Mouse (Mus musculus) Patski (cell line): Measurements from ENCODE around the gene Aqp12. TPM values are rescaled to one million over a fixed set of nuclear protein-coding genes. Genes with fewer than 3 reads are reported as not detected.
"Not testable (repeated sequence)": the region's sequence is repeated elsewhere in the genome, so short reads cannot be mapped to it uniquely, and the experiment has no call there.

ENCODE experiments used
- ATAC-seq: fragments of 100-300 bp; one replicate; pipeline ENCODE4 v1.8.0; 2021
- CTCF ChIA-PET: fragments of 350-600 bp; sonication (Branson Sonifier 250); formaldehyde crosslinking; loops from one replicate; lab custom pipeline; 2022; ENCODE audit warnings: inconsistent platforms; lab: Charles Lee
- POLR2A ChIA-PET: fragments of 350-600 bp; sonication (Branson Sonifier 250); formaldehyde crosslinking; loops from one replicate; lab custom pipeline; 2022; ENCODE audit warnings: antibody characterized with exemption, inconsistent platforms; lab: Charles Lee
- DNase-seq: peaks from one replicate; pipeline ENCODE4 v3.0.0-alpha.2; 2011; ENCODE audit warnings: low read depth, low spot score
- H3K27me3 ChIP-seq: fragments of 371-371 bp; one replicate; pipeline ENCODE4 v1.5.1; 2021
- CTCF ChIP-seq: fragments of 100-300 bp; IDR thresholded peaks from one replicate; pipeline ENCODE4 v1.5.1; 2021
- in situ Hi-C: fragments of 300-500 bp; cut with MboI; formaldehyde crosslinking; loops from 3 replicates; pipeline ENCODE4 v1.11.1; 2018; ENCODE audit warnings: low pct_unique_long_range_greater_than_20kb, mixed read lengths
- polyA plus RNA-seq: library from polyadenylated mRNA; unstranded; gene quantifications from one replicate; pipeline ENCODE4 v1.2.3, GENCODE M21; 2021

Gene Aqp12
- not detected for polyA plus RNA-seq

GRCm38 (mm10) chr1:93006061-93006460, at the start of gene Aqp12:
Aqp12 (plus strand) TSS chr1:93006334.
- ChIA-PET CTCF (no interaction called here), POLR2A (no interaction called here)
- in situ Hi-C loops, result no loop called here
- no peak for DNase-seq
- no peak for TF ChIP-seq CTCF
- H3K27me3 ChIP-seq, result peaks cover 35% of the 10 kb centered on the region
- no peak for ATAC-seq

- DNase-seq, result not testable (repeated sequence)
- CTCF ChIA-PET, result interaction anchor here (1.5 kb wide), 1 partner anchor 53 kb away, joined by 4 read pairs; no protein-coding TSS in a partner anchor
Measured at GRCm38 (mm10) chr1:92956571-92957335, 49.4 kb upstream of the Aqp12 start.

GRCm38 (mm10) chr1:92958999-92959398, 47.1 kb upstream of the Aqp12 start:
- DNase-seq, result no peak
- in situ Hi-C loops, result no loop called here
- no peak for ATAC-seq
- CTCF ChIA-PET, result no interaction called here
- TF ChIP-seq CTCF, result no peak
- POLR2A ChIA-PET, result no interaction called here
- H3K27me3 ChIP-seq, result peaks cover 17% of the 10 kb centered on the region

More at GRCm38 (mm10) chr1:92956571-92957335, 49.4 kb upstream of the Aqp12 start:
- ATAC-seq, POLR2A ChIA-PET, in situ Hi-C loops: not testable (repeated sequence)
- H3K27me3 ChIP-seq, result peaks cover 10% of the 10 kb centered on the region
- TF ChIP-seq CTCF, result peak; percentile 84

GRCm38 (mm10) chr1:92970791-92971190, 35.3 kb upstream of the Aqp12 start:
- ATAC-seq, result not testable (repeated sequence)

GRCm38 (mm10) chr1:92971879-92972795, 34.0 kb upstream of the Aqp12 start:
- no peaks in the 10 kb centered on the region for H3K27me3 ChIP-seq
- in situ Hi-C loops, result no loop called here
- POLR2A ChIA-PET, result no interaction called here
- no peak for ATAC-seq
- no peak for DNase-seq
- CTCF ChIA-PET, result no interaction called here
- no peak for TF ChIP-seq CTCF

More at GRCm38 (mm10) chr1:92970791-92971190, 35.3 kb upstream of the Aqp12 start:
- CTCF ChIA-PET, DNase-seq, H3K27me3 ChIP-seq, in situ Hi-C loops, POLR2A ChIA-PET: not testable (repeated sequence)

GRCm38 (mm10) chr1:92972854-92973253, 33.3 kb upstream of the Aqp12 start:
- H3K27me3 ChIP-seq, result no peaks in the 10 kb centered on the region
- ChIA-PET CTCF (no interaction called here), POLR2A (no interaction called here)
- DNase-seq (no peak), ATAC-seq (peak; percentile 35)
- in situ Hi-C loops, result no loop called here
- TF ChIP-seq CTCF, result no peak

GRCm38 (mm10) chr1:92976141-92976566, 30.0 kb upstream of the Aqp12 start:
- DNase-seq (no peak), ATAC-seq (no peak)
- ChIA-PET CTCF (no interaction called here), POLR2A (no interaction called here)
- no peak for TF ChIP-seq CTCF
- H3K27me3 ChIP-seq, result no peaks in the 10 kb centered on the region
- in situ Hi-C loops, result no loop called here

GRCm38 (mm10) chr1:92978645-92979044, 27.5 kb upstream of the Aqp12 start:
- no peak for DNase-seq
- in situ Hi-C loops, result no loop called here
- peaks cover 8% of the 10 kb centered on the region for H3K27me3 ChIP-seq
- TF ChIP-seq CTCF, result no peak
- ChIA-PET POLR2A (no interaction called here), CTCF (no interaction called here)
- no peak for ATAC-seq

- CTCF ChIA-PET, result no interaction called here
- ATAC-seq, result no peak
Measured at GRCm38 (mm10) chr1:92979073-92979602, 27.0 kb upstream of the Aqp12 start.

GRCm38 (mm10) chr1:92981056-92981845, 24.9 kb upstream of the Aqp12 start:
- TF ChIP-seq CTCF, result no peak

More at GRCm38 (mm10) chr1:92979073-92979602, 27.0 kb upstream of the Aqp12 start:
- TF ChIP-seq CTCF, result no peak
- peaks cover 13% of the 10 kb centered on the region for H3K27me3 ChIP-seq
- POLR2A ChIA-PET, result interaction anchor here (0.5 kb wide), 1 partner anchor 265 kb away, joined by 5 read pairs; no protein-coding TSS in a partner anchor
- DNase-seq, result no peak
- in situ Hi-C loops, result no loop called here

More at GRCm38 (mm10) chr1:92981056-92981845, 24.9 kb upstream of the Aqp12 start:
- CTCF ChIA-PET, result no interaction called here
- in situ Hi-C loops, result no loop called here
- ATAC-seq, result no peak
- POLR2A ChIA-PET, result interaction anchor here (0.7 kb wide), 1 partner anchor 18 kb away, joined by 7 read pairs; no protein-coding TSS in a partner anchor
- no peak for DNase-seq
- H3K27me3 ChIP-seq, result peaks cover 17% of the 10 kb centered on the region
